Mouse (Mus musculus) midbrain, embryonic 14.5 days (tissue): ENCODE data around the gene Sh3bp4. TPM values are rescaled to one million over a fixed set of nuclear protein-coding genes. Genes with fewer than 3 reads are reported as not detected.

Experiments used
- ATAC-seq: fragments of 200-750 bp; cut with Nextera tagmentation; 2 replicates; pipeline ENCODE4 v1.8.0; 2017; ENCODE audit warnings: moderate number of reproducible peaks, moderate library complexity; ENCODE audit not compliant: low FRiP score, low TSS enrichment
- DNase-seq: peaks from one replicate; pipeline ENCODE4 v3.0.0-alpha.2; 2015
- H3K27ac ChIP-seq: fragments of 300-500 bp; sonication (generic); replicated peaks from 2 replicates; pipeline ENCODE4 v1.5.1; 2014; ENCODE audit warnings: mild to moderate bottlenecking, low read depth, low read length, moderate library complexity
- H3K27me3 ChIP-seq: fragments of 300-500 bp; sonication (generic); 2 replicates; pipeline ENCODE4 v1.6.1; 2014; ENCODE audit warnings: low read length, control low read depth, mixed read lengths; ENCODE audit not compliant: control insufficient read depth, insufficient read depth
- H3K36me3 ChIP-seq: fragments of 300-500 bp; sonication (generic); 2 replicates; pipeline ENCODE4 v1.6.1; 2014; ENCODE audit warnings: low read length, control low read depth; ENCODE audit not compliant: control insufficient read depth, insufficient read depth
- H3K4me1 ChIP-seq: fragments of 300-500 bp; sonication (generic); 2 replicates; pipeline ENCODE4 v1.6.1; 2014; ENCODE audit warnings: mild to moderate bottlenecking, antibody characterized with exemption, low read length, control low read depth; ENCODE audit not compliant: control insufficient read depth, insufficient read depth
- H3K4me2 ChIP-seq: fragments of 300-500 bp; sonication (generic); 2 replicates; pipeline ENCODE4 v1.6.1; 2014; ENCODE audit warnings: mild to moderate bottlenecking, low read length, moderate library complexity
- H3K4me3 ChIP-seq: fragments of 300-500 bp; sonication (generic); replicated peaks from 2 replicates; pipeline ENCODE4 v1.5.1; 2014; ENCODE audit warnings: low read depth, low read length
- H3K9ac ChIP-seq: fragments of 300-500 bp; sonication (generic); replicated peaks from 2 replicates; pipeline ENCODE4 v1.6.1; 2014; ENCODE audit warnings: mild to moderate bottlenecking, low read length, moderate library complexity
- H3K9me3 ChIP-seq: fragments of 300-500 bp; sonication (generic); 2 replicates; pipeline ENCODE4 v1.6.1; 2016; ENCODE audit warnings: low read length, control low read depth, mixed read lengths; ENCODE audit not compliant: control insufficient read depth
- WGBS: fragments of 180-500 bp; shearing (Covaris S2); extraction: QIAGEN DNeasy Blood & Tissue Kit; methylation state at CpG from one replicate; pipeline ENCODE4 v1.1.7; 2014; 5-methylcytosine and 5-hydroxymethylcytosine counted together
- polyA plus RNA-seq: library from polyadenylated mRNA; unstranded; fragments of >200 nt; fragmentation: Nextera tagmentation; extraction: Ambion mirVana; gene quantifications from 2 replicates; pipeline ENCODE4 v1.2.1, GENCODE M21; 2014

Gene Sh3bp4
- polyA plus RNA-seq, 1 experiment from 2014 or later = 10.6 TPM

GRCm38 (mm10) chr1:89074678-89075077 lies 4.5 kb downstream of the Sh3bp4 start:
- H3K9me3 ChIP-seq = no peaks in the 10 kb centered on the region
- 73% methylated on average over 6 of the region's 6 CpGs for WGBS
- no peak for ATAC-seq
- no peak overlapping the region for H3K9ac ChIP-seq
- H3K4me2 ChIP-seq = no peak overlapping the region
- H3K4me1 ChIP-seq = peaks cover 19% of the 10 kb centered on the region
- no peak overlapping the region for H3K4me3 ChIP-seq
- H3K27me3 ChIP-seq = no peaks in the 10 kb centered on the region
- H3K36me3 ChIP-seq = no peaks in the 10 kb centered on the region
- H3K27ac ChIP-seq = no peak overlapping the region
- DNase-seq = no peak

GRCm38 (mm10) chr1:89075120-89075519 lies 4.9 kb downstream of the Sh3bp4 start:
- no peak for DNase-seq
- Histone ChIP-seq H3K27me3 (no peaks in the 10 kb centered on the region), H3K9me3 (no peaks in the 10 kb centered on the region), H3K36me3 (no peaks in the 10 kb centered on the region), H3K4me1 (peaks cover 19% of the 10 kb centered on the region), H3K4me2 (no peak overlapping the region), H3K27ac (no peak overlapping the region), H3K9ac (no peak overlapping the region), H3K4me3 (no peak overlapping the region)
- ATAC-seq = no peak
- WGBS = 73% methylated on average over 8 of the region's 8 CpGs

GRCm38 (mm10) chr1:89076777-89077176 lies 6.6 kb downstream of the Sh3bp4 start:
- DNase-seq = no peak

GRCm38 (mm10) chr1:89078240-89078639 lies 8.0 kb downstream of the Sh3bp4 start:
- ATAC-seq (no peak), DNase-seq (no peak)
- Histone ChIP-seq H3K9ac (no peak overlapping the region), H3K4me2 (no peak overlapping the region), H3K9me3 (no peaks in the 10 kb centered on the region), H3K27ac (no peak overlapping the region), H3K27me3 (no peaks in the 10 kb centered on the region), H3K4me3 (no peak overlapping the region), H3K4me1 (peaks cover 7% of the 10 kb centered on the region; the same call in 1 of the 2 replicates), H3K36me3 (no peaks in the 10 kb centered on the region)
- 57% methylated on average over 2 of the region's 2 CpGs for WGBS

More at GRCm38 (mm10) chr1:89076777-89077176, 6.6 kb downstream of the Sh3bp4 start:
- Histone ChIP-seq H3K4me2 (no peak overlapping the region), H3K27me3 (no peaks in the 10 kb centered on the region), H3K9ac (no peak overlapping the region), H3K36me3 (no peaks in the 10 kb centered on the region), H3K9me3 (no peaks in the 10 kb centered on the region), H3K4me1 (peaks cover 13% of the 10 kb centered on the region), H3K4me3 (no peak overlapping the region), H3K27ac (no peak overlapping the region)
- no peak for ATAC-seq
- 93% methylated on average over 9 of the region's 9 CpGs for WGBS

GRCm38 (mm10) chr1:89078730-89079129 lies 8.5 kb downstream of the Sh3bp4 start:
- DNase-seq (no peak), ATAC-seq (no peak)
- WGBS = 16% methylated on average over 9 of the region's 9 CpGs
- H3K4me2 ChIP-seq = no peak overlapping the region
- H3K9me3 ChIP-seq = no peaks in the 10 kb centered on the region
- H3K27me3 ChIP-seq = no peaks in the 10 kb centered on the region
- no peak overlapping the region for H3K9ac ChIP-seq
- no peak overlapping the region for H3K4me3 ChIP-seq
- no peaks in the 10 kb centered on the region for H3K36me3 ChIP-seq
- H3K27ac ChIP-seq = no peak overlapping the region
- peaks cover 5% of the 10 kb centered on the region; the same call in 1 of the 2 replicates for H3K4me1 ChIP-seq

GRCm38 (mm10) chr1:89079239-89079638 lies 9.0 kb downstream of the Sh3bp4 start:
- no peak overlapping the region for H3K4me2 ChIP-seq
- no peak overlapping the region for H3K27ac ChIP-seq
- DNase-seq = no peak
- H3K9me3 ChIP-seq = no peaks in the 10 kb centered on the region
- ATAC-seq = no peak
- H3K4me1 ChIP-seq = 0 out of 2 replicates have a peak, but pooled peaks cover 5% of the 10 kb centered on the region
- no peak overlapping the region for H3K4me3 ChIP-seq
- H3K9ac ChIP-seq = no peak overlapping the region
- H3K27me3 ChIP-seq = no peaks in the 10 kb centered on the region
- 44% methylated on average over 2 of the region's 2 CpGs for WGBS
- H3K36me3 ChIP-seq = no peaks in the 10 kb centered on the region

- Histone ChIP-seq H3K36me3 (no peaks in the 10 kb centered on the region), H3K4me2 (no peak overlapping the region), H3K4me1 (0 out of 2 replicates have a peak, but pooled peaks cover 5% of the 10 kb centered on the region), H3K27ac (no peak overlapping the region), H3K9ac (no peak overlapping the region), H3K27me3 (no peaks in the 10 kb centered on the region), H3K9me3 (no peaks in the 10 kb centered on the region), H3K4me3 (no peak overlapping the region)
- DNase-seq (no peak), ATAC-seq (no peak)
- whole genome bisulfite sequencing = 84% methylated on average over 8 of the region's 8 CpGs
These were observed 10.2 kb downstream of the Sh3bp4 start for GRCm38 (mm10) chr1:89080371-89080770.

- H3K9ac ChIP-seq = no peak overlapping the region
- H3K4me2 ChIP-seq = no peak overlapping the region
- no peak overlapping the region for H3K27ac ChIP-seq
- H3K4me3 ChIP-seq = no peak overlapping the region
- WGBS = 74% methylated on average over 5 of the region's 5 CpGs
- no peaks in the 10 kb centered on the region for H3K36me3 ChIP-seq
- DNase-seq (no peak), ATAC-seq (no peak)
- H3K27me3 ChIP-seq = no peaks in the 10 kb centered on the region
- H3K9me3 ChIP-seq = no peaks in the 10 kb centered on the region
- H3K4me1 ChIP-seq = 0 out of 2 replicates have a peak, but pooled peaks cover 5% of the 10 kb centered on the region
These were observed 10.6 kb downstream of the Sh3bp4 start for GRCm38 (mm10) chr1:89080795-89081194.

- H3K4me2 ChIP-seq = no peak overlapping the region
- 83% methylated on average over 4 of the region's 4 CpGs for whole genome bisulfite sequencing
- H3K27ac ChIP-seq = no peak overlapping the region
- H3K9ac ChIP-seq = no peak overlapping the region
- H3K4me3 ChIP-seq = no peak overlapping the region
- no peaks in the 10 kb centered on the region for H3K27me3 ChIP-seq
- DNase-seq = no peak
- no peaks in the 10 kb centered on the region for H3K36me3 ChIP-seq
- no peaks in the 10 kb centered on the region for H3K9me3 ChIP-seq
- ATAC-seq = no peak
- H3K4me1 ChIP-seq = 0 out of 2 replicates have a peak, but pooled peaks cover 5% of the 10 kb centered on the region
These were observed 11.2 kb downstream of the Sh3bp4 start for GRCm38 (mm10) chr1:89081371-89081770.
